Mouse (Mus musculus): ENCODE measurements around the gene Fn3krp. TPM values are rescaled to one million over a fixed set of nuclear protein-coding genes. Genes with fewer than 3 reads are reported as not detected.

Fn3krp gene
- polyA plus RNA-seq, 1 experiment from 2014 or later = 3.4 TPM

GRCm38 (mm10) chr11:121418932-121419331 lies 2.3 kb upstream of the Fn3krp start:
- ATAC-seq = no peak
- WGBS = 46% methylated on average over 2 of the region's 2 CpGs
- H3K27me3 ChIP-seq (replicated peaks; ENCODE audit: control insufficient read depth, insufficient read depth, low read length) = no peaks in the 10 kb centered on the region

GRCm38 (mm10) chr11:121420379-121420778 lies 822 bp upstream of the Fn3krp start:
- H3K9me3 ChIP-seq (ENCODE audit: control insufficient read depth) = no peaks in the 10 kb centered on the region
- H3K4me3 ChIP-seq (ENCODE audit: low read depth, low read length) = no peak overlapping the region
- TF ChIP-seq CTCF (IDR thresholded peaks at IDR 0.05; ENCODE audit: low read depth) = no peak
- H3K36me3 ChIP-seq (ENCODE audit: control insufficient read depth, insufficient read depth) = no peaks in the 10 kb centered on the region
- no peaks in the 10 kb centered on the region; the same call in 1 of the 2 replicates for H3K4me1 ChIP-seq (replicated peaks; ENCODE audit: control insufficient read depth, insufficient read depth, low read length)
- no peak overlapping the region for H3K27ac ChIP-seq (ENCODE audit: low read depth, low read length)
- 60% methylated on average over 5 of the region's 5 CpGs for WGBS
- H3K27me3 ChIP-seq (replicated peaks; ENCODE audit: control insufficient read depth, insufficient read depth, low read length) = no peaks in the 10 kb centered on the region
- no peak for ATAC-seq
- H3K9ac ChIP-seq (ENCODE audit: low read depth, low read length) = no peak overlapping the region
- no peak overlapping the region; the same call in 1 of the 2 replicates for H3K4me2 ChIP-seq (replicated peaks; ENCODE audit: low read depth)

More at GRCm38 (mm10) chr11:121418932-121419331, 2.3 kb upstream of the Fn3krp start:
- Histone ChIP-seq H3K36me3 (ENCODE audit: control insufficient read depth, insufficient read depth) (no peaks in the 10 kb centered on the region), H3K4me1 (replicated peaks; ENCODE audit: control insufficient read depth, insufficient read depth, low read length) (no peaks in the 10 kb centered on the region; the same call in 1 of the 2 replicates), H3K9ac (ENCODE audit: low read depth, low read length) (no peak overlapping the region), H3K4me2 (replicated peaks; ENCODE audit: low read depth) (no peak overlapping the region), H3K9me3 (ENCODE audit: control insufficient read depth) (no peaks in the 10 kb centered on the region), H3K4me3 (ENCODE audit: low read depth, low read length) (no peak overlapping the region), H3K27ac (ENCODE audit: low read depth, low read length) (no peak overlapping the region)
- TF ChIP-seq CTCF (IDR thresholded peaks at IDR 0.05; ENCODE audit: low read depth) = no peak

GRCm38 (mm10) chr11:121421553-121422173 lies 462 bp downstream of the Fn3krp start:
- Histone ChIP-seq H3K4me2 (replicated peaks; ENCODE audit: low read depth) (peak overlapping the region; percentile 82), H3K4me3 (ENCODE audit: low read depth, low read length) (peak overlapping the region; percentile 70), H3K9me3 (ENCODE audit: control insufficient read depth) (no peaks in the 10 kb centered on the region), H3K36me3 (ENCODE audit: control insufficient read depth, insufficient read depth) (no peaks in the 10 kb centered on the region), H3K27ac (ENCODE audit: low read depth, low read length) (0 out of 2 replicates have a peak overlapping the region, but pooled peaks have one; percentile 11), H3K27me3 (replicated peaks; ENCODE audit: control insufficient read depth, insufficient read depth, low read length) (no peaks in the 10 kb centered on the region), H3K9ac (ENCODE audit: low read depth, low read length) (peak overlapping the region; percentile 47), H3K4me1 (replicated peaks; ENCODE audit: control insufficient read depth, insufficient read depth, low read length) (no peaks in the 10 kb centered on the region; the same call in 1 of the 2 replicates)
- WGBS = under 1% methylated on average over 28 of the region's 28 CpGs
- TF ChIP-seq CTCF (IDR thresholded peaks at IDR 0.05; ENCODE audit: low read depth) = no peak
- peak; percentile 67 for ATAC-seq

- no peak for TF ChIP-seq CTCF (IDR thresholded peaks at IDR 0.05; ENCODE audit: low read depth)
- no peak overlapping the region for H3K9ac ChIP-seq (ENCODE audit: low read depth, low read length)
- WGBS = 76% methylated on average over 4 of the region's 4 CpGs
- H3K27me3 ChIP-seq (replicated peaks; ENCODE audit: control insufficient read depth, insufficient read depth, low read length) = no peaks in the 10 kb centered on the region
- H3K27ac ChIP-seq (ENCODE audit: low read depth, low read length) = no peak overlapping the region
- H3K9me3 ChIP-seq (ENCODE audit: control insufficient read depth) = no peaks in the 10 kb centered on the region
- H3K4me3 ChIP-seq (ENCODE audit: low read depth, low read length) = no peak overlapping the region
- H3K4me1 ChIP-seq (replicated peaks; ENCODE audit: control insufficient read depth, insufficient read depth, low read length) = no peaks in the 10 kb centered on the region
- no peak overlapping the region for H3K4me2 ChIP-seq (replicated peaks; ENCODE audit: low read depth)
- peaks cover 7% of the 10 kb centered on the region; the same call in 1 of the 2 replicates for H3K36me3 ChIP-seq (ENCODE audit: control insufficient read depth, insufficient read depth)
- no peak for ATAC-seq
Measured at GRCm38 (mm10) chr11:121433397-121433796, 12.2 kb downstream of the Fn3krp start.

- Histone ChIP-seq H3K4me3 (ENCODE audit: low read depth, low read length) (peak within 1 kb of the TSS; percentile 30), H3K27me3 (replicated peaks; ENCODE audit: control insufficient read depth, insufficient read depth, low read length) (no peaks in the 10 kb centered on the region), H3K4me1 (replicated peaks; ENCODE audit: control insufficient read depth, insufficient read depth, low read length) (no peaks in the 10 kb centered on the region), H3K9me3 (ENCODE audit: control insufficient read depth) (no peaks in the 10 kb centered on the region), H3K9ac (ENCODE audit: low read depth, low read length) (no peak within 1 kb of the TSS), H3K27ac (ENCODE audit: low read depth, low read length) (no peak within 1 kb of the TSS), H3K36me3 (ENCODE audit: control insufficient read depth, insufficient read depth) (no peaks in the 10 kb centered on the region), H3K4me2 (replicated peaks; ENCODE audit: low read depth) (peak within 1 kb of the TSS; percentile 76)
- no peak for TF ChIP-seq CTCF (IDR thresholded peaks at IDR 0.05; ENCODE audit: low read depth)
- 5% methylated on average over 30 of the region's 30 CpGs for whole genome bisulfite sequencing
- peak; percentile 74 for ATAC-seq
Measured at GRCm38 (mm10) chr11:121434156-121435155, 13.3 kb downstream of the Fn3krp start, which contains the start of gene Fn3k. Gene Fn3k (plus strand): TSS chr11:121434913.

GRCm38 (mm10) chr11:121437236-121437635 lies 16.0 kb downstream of the Fn3krp start:
- 78% methylated on average over 5 of the region's 5 CpGs for WGBS
- Histone ChIP-seq H3K9me3 (ENCODE audit: control insufficient read depth) (no peaks in the 10 kb centered on the region), H3K4me3 (ENCODE audit: low read depth, low read length) (no peak overlapping the region), H3K9ac (ENCODE audit: low read depth, low read length) (no peak overlapping the region), H3K4me1 (replicated peaks; ENCODE audit: control insufficient read depth, insufficient read depth, low read length) (no peaks in the 10 kb centered on the region), H3K27me3 (replicated peaks; ENCODE audit: control insufficient read depth, insufficient read depth, low read length) (no peaks in the 10 kb centered on the region), H3K36me3 (ENCODE audit: control insufficient read depth, insufficient read depth) (no peaks in the 10 kb centered on the region), H3K27ac (ENCODE audit: low read depth, low read length) (no peak overlapping the region), H3K4me2 (replicated peaks; ENCODE audit: low read depth) (no peak overlapping the region)
- ATAC-seq = no peak
- TF ChIP-seq CTCF (IDR thresholded peaks at IDR 0.05; ENCODE audit: low read depth) = no peak
